ENCODE assay signal across 24 mouse cellular contexts in genomic region chr7:122768292-122769020, GRCm38 (mm10).
DNase-seq lines count a peak whose midpoint lies in the region; ATAC-seq and TF ChIP-seq lines count a peak whose summit lies in the region.
"Had no signal": no experiment of that assay in that cellular context is flagged by ENCODE, and none has a peak within 500 bp of the region (broad histone marks: within the 10 kb centered on the region; RNA-seq: fewer than 3 reads in every experiment).

No protein-coding gene starts in this region.

- TF ChIP-seq POLR2A in CH12.LX (IDR thresholded peaks at IDR 0.05; ENCODE audit: low read depth, low read length): no peak

- H3K4me2 ChIP-seq in lung, embryonic 15.5 days: no peak overlapping the region
- H3K4me2 ChIP-seq in CH12.LX (ENCODE audit: insufficient read depth, low read depth, poor library complexity, severe bottlenecking): peak overlapping the region; percentile 17
- H3K4me2 ChIP-seq: embryonic facial prominence, embryonic 15.5 days; heart, embryonic 11.5 days; heart, embryonic 15.5 days; hindbrain, embryonic 15.5 days had no signal

- no peak overlapping the region for H3K9ac ChIP-seq in lung, embryonic 15.5 days
- H3K9ac ChIP-seq in CH12.LX (ENCODE audit: insufficient read depth, low read depth): no peak overlapping the region
- H3K9ac ChIP-seq: embryonic facial prominence, embryonic 15.5 days; heart, embryonic 15.5 days; hindbrain, embryonic 15.5 days had no signal

- H3K27me3 ChIP-seq in lung, embryonic 15.5 days: no peaks in the 10 kb centered on the region
- H3K27me3 ChIP-seq in CH12.LX (replicated peaks): peaks cover 86% of the 10 kb centered on the region
- H3K27me3 ChIP-seq: embryonic facial prominence, embryonic 15.5 days; hindbrain, embryonic 15.5 days had no signal

- DNase-seq in frontal cortex, postnatal 25 days (ENCODE audit: low spot score in 2 of 2): no peak
- DNase-seq in lung, postnatal 25 days (ENCODE audit: low spot score): no peak
- DNase-seq in CH12.LX (ENCODE audit: extremely low read depth) (no peak), R1 (ENCODE audit: low read depth, low spot score) (peak; percentile 22)
- DNase-seq in kidney, postnatal 10 days: no peak
- DNase-seq: adrenal gland, postnatal 14 days; cerebellum, adult 11-12 months; cerebellum, adult 9-11 months; cerebellum, postnatal 36 days; gastrocnemius, postnatal 10 days; heart, adult 2 months had no signal

- no peak for TF ChIP-seq RAD21 in CH12.LX (IDR thresholded peaks at IDR 0.05; ENCODE audit: low read depth, low read length)

- H3K4me1 ChIP-seq in lung, embryonic 15.5 days: 0 out of 2 replicates have a peak, but pooled peaks cover 3% of the 10 kb centered on the region
- H3K4me1 ChIP-seq in CH12.LX (ENCODE audit: control insufficient read depth in 1 of 2, insufficient read depth in 2 of 2): no peaks in the 10 kb centered on the region
- H3K4me1 ChIP-seq: embryonic facial prominence, embryonic 15.5 days; forebrain, embryonic 10.5 days; heart, embryonic 15.5 days; hindbrain, embryonic 10.5 days; hindbrain, embryonic 15.5 days had no signal

- no peak for TF ChIP-seq EP300 in CH12.LX (IDR thresholded peaks at IDR 0.05; ENCODE audit: low read length)

- no peaks in the 10 kb centered on the region for H3K36me3 ChIP-seq in lung, embryonic 15.5 days
- no peaks in the 10 kb centered on the region for H3K36me3 ChIP-seq in CH12.LX (replicated peaks in 1 of 2; ENCODE audit: control insufficient read depth in 1 of 2, insufficient read depth in 1 of 2, low read length in 1 of 2)
- H3K36me3 ChIP-seq: embryonic facial prominence, embryonic 15.5 days; forebrain, embryonic 10.5 days; G1E; heart, embryonic 15.5 days; hindbrain, embryonic 10.5 days; hindbrain, embryonic 15.5 days had no signal

- no peak overlapping the region for H3K27ac ChIP-seq in lung, embryonic 15.5 days
- no peak overlapping the region for H3K27ac ChIP-seq in CH12.LX (ENCODE audit: insufficient read depth, low read depth)
- H3K27ac ChIP-seq: embryonic facial prominence, embryonic 15.5 days; forebrain, embryonic 10.5 days; heart, adult 2 months; heart, embryonic 15.5 days; hindbrain, embryonic 10.5 days; hindbrain, embryonic 15.5 days had no signal

- 0 out of 2 replicates have a peak, but pooled peaks have one; percentile 20 for ATAC-seq in frontal cortex, adult (ENCODE audit: low TSS enrichment)
- 0 out of 2 replicates have a peak, but pooled peaks have one; percentile 23 for ATAC-seq in lung, embryonic 15.5 days (ENCODE audit: borderline replicate concordance, extremely low read depth, low FRiP score, low TSS enrichment)
- no peak for ATAC-seq in monocyte, adult 5-6 weeks (replicated peaks; ENCODE audit: insufficient number of reproducible peaks, low FRiP score, low TSS enrichment, poor library complexity, severe bottlenecking)
- ATAC-seq: activated CD4-positive, CD25-positive, alpha-beta regulatory T cell, adult 4 months; forebrain, embryonic 14.5 days had no signal

- no peak overlapping the region for H3K4me3 ChIP-seq in lung, embryonic 15.5 days
- H3K4me3 ChIP-seq in CH12.LX (replicated peaks in 1 of 3; ENCODE audit: low read depth in 2 of 3, low read length in 2 of 3, poor library complexity in 1 of 3): peak overlapping the region in 1 of 3 experiments; percentile 5
- H3K4me3 ChIP-seq: embryonic facial prominence, embryonic 15.5 days; erythroblast, embryonic 14.5 days; forebrain, embryonic 10.5 days; heart, adult 2 months; heart, embryonic 15.5 days; hindbrain, embryonic 10.5 days; hindbrain, embryonic 15.5 days had no signal

- 86% methylated on average over 27 of the region's 27 CpGs for WGBS in lung, embryonic 15.5 days

- H3K9me3 ChIP-seq in lung, embryonic 15.5 days: no peaks in the 10 kb centered on the region
- H3K9me3 ChIP-seq in CH12.LX (replicated peaks; ENCODE audit: low read length): no peaks in the 10 kb centered on the region
- H3K9me3 ChIP-seq: embryonic facial prominence, embryonic 15.5 days; forebrain, embryonic 10.5 days; heart, embryonic 15.5 days; hindbrain, embryonic 10.5 days; hindbrain, embryonic 15.5 days had no signal

- TF ChIP-seq CTCF in CH12.LX (conservative IDR thresholded peaks at IDR 0.05 in 1 of 2, IDR thresholded peaks at IDR 0.05 in 1 of 2; ENCODE audit: low read depth in 2 of 2, low read length in 2 of 2): no peak

- dilution Hi-C loops in CH12.LX (cut with MboI; ENCODE audit: extremely low pct_ligation_motif_present, extremely low pct_unique_long_range_greater_than_20kb, low sequenced_read_pairs): no loop called here

- in situ Hi-C loops in CH12.LX (cut with MboI; ENCODE audit: low pct_ligation_motif_present, low pct_unique_long_range_greater_than_20kb, low sequenced_read_pairs): no loop called here

- no peaks in the 10 kb centered on the region for H3K79me2 ChIP-seq in CH12.LX (replicated peaks; ENCODE audit: control insufficient read depth, extremely low read depth, insufficient read depth, poor library complexity, severe bottlenecking)

TF ChIP-seq in CH12.LX, 34 proteins besides CTCF, POLR2A, EP300 and RAD21:
- no peak for TF ChIP-seq ZC3H11A (IDR thresholded peaks at IDR 0.05; ENCODE audit: low read depth, low read length)
- no peak for TF ChIP-seq MAX (IDR thresholded peaks at IDR 0.05; ENCODE audit: low read length)
- TF ChIP-seq MYC (IDR thresholded peaks at IDR 0.05; ENCODE audit: low read depth, low read length): no peak
- no peak for TF ChIP-seq CHD2 (IDR thresholded peaks at IDR 0.05; ENCODE audit: low read length)
- TF ChIP-seq KAT2A (IDR thresholded peaks at IDR 0.05; ENCODE audit: insufficient replicate concordance, low read length): no peak
- no peak for TF ChIP-seq ELF1 (IDR thresholded peaks at IDR 0.05; ENCODE audit: low read depth, low read length)
- no peak for TF ChIP-seq HCFC1 (IDR thresholded peaks at IDR 0.05; ENCODE audit: low read depth, low read length)
- TF ChIP-seq MXI1 (IDR thresholded peaks at IDR 0.05; ENCODE audit: low read depth, low read length): no peak
- TF ChIP-seq E2F4 (IDR thresholded peaks at IDR 0.05; ENCODE audit: insufficient replicate concordance, low read depth, low read length): no peak
- no peak for TF ChIP-seq NELFE (IDR thresholded peaks at IDR 0.05; ENCODE audit: low read depth, low read length)
- TF ChIP-seq PAX5 (IDR thresholded peaks at IDR 0.05; ENCODE audit: low read length): no peak
- no peak for TF ChIP-seq USF2 (conservative IDR thresholded peaks at IDR 0.05; ENCODE audit: low read depth, low read length)
- no peak for TF ChIP-seq POLR2AphosphoS2 (IDR thresholded peaks at IDR 0.05; ENCODE audit: low read depth, low read length)
- TF ChIP-seq ZKSCAN1 (IDR thresholded peaks at IDR 0.05; ENCODE audit: borderline replicate concordance, low read depth, low read length): no peak
- no peak for TF ChIP-seq TBP (conservative IDR thresholded peaks at IDR 0.05; ENCODE audit: low read depth, low read length)
- no peak for TF ChIP-seq CHD1 (IDR thresholded peaks at IDR 0.05; ENCODE audit: low read depth, low read length)
- TF ChIP-seq BHLHE40 (IDR thresholded peaks at IDR 0.05; ENCODE audit: low read depth, low read length): no peak
- TF ChIP-seq IRF4 (IDR thresholded peaks at IDR 0.05; ENCODE audit: low read depth, low read length): no peak
- TF ChIP-seq NRF1 (IDR thresholded peaks at IDR 0.05; ENCODE audit: low read depth, low read length): no peak
- no peak for TF ChIP-seq TCF12 (IDR thresholded peaks at IDR 0.05; ENCODE audit: low read depth, low read length)
